ENCODE assay signal across 10 mouse cellular contexts in genomic region chr16:76341636-76342035, GRCm38 (mm10). TPM values are rescaled to one million over a fixed set of nuclear protein-coding genes. Genes with fewer than 3 reads are reported as not detected.
A peak's percentile ranks its signal among the peaks of the same experiment; 100 is the strongest.
DNase-seq lines count a peak whose midpoint lies in the region; ATAC-seq and TF ChIP-seq lines count a peak whose summit lies in the region.
"Had no signal": no experiment of that assay in that cellular context is flagged by ENCODE, and none has a peak within 500 bp of the region (broad histone marks: within the 10 kb centered on the region; RNA-seq: fewer than 3 reads in every experiment).

No protein-coding gene starts in this region.

- H3K27ac ChIP-seq in kidney, adult 2 months (ENCODE audit: insufficient read depth, low read depth, low read length) = no peak overlapping the region
- H3K27ac ChIP-seq in bone marrow macrophage, adult 2 months (ENCODE audit: insufficient read depth, low read depth, low read length) = peak overlapping the region; percentile 18; the same call in 1 of the 2 replicates
- H3K27ac ChIP-seq in intestine, embryonic 16.5 days (ENCODE audit: low read length) = no peak overlapping the region
- no peak overlapping the region for H3K27ac ChIP-seq in midbrain, embryonic 10.5 days (replicated peaks)
- H3K27ac ChIP-seq in forebrain, embryonic 15.5 days (replicated peaks) = no peak overlapping the region
- H3K27ac ChIP-seq: embryonic facial prominence, embryonic 12.5 days; limb, embryonic 13.5 days had no signal

- no peaks in the 10 kb centered on the region for H3K27me3 ChIP-seq in kidney, adult 2 months (replicated peaks; ENCODE audit: control insufficient read depth, insufficient read depth, low read length)
- H3K27me3 ChIP-seq in intestine, embryonic 16.5 days (replicated peaks; ENCODE audit: control insufficient read depth, insufficient read depth, low read length) = no peaks in the 10 kb centered on the region
- no peaks in the 10 kb centered on the region for H3K27me3 ChIP-seq in midbrain, embryonic 10.5 days (ENCODE audit: low read depth, poor library complexity, severe bottlenecking)
- H3K27me3 ChIP-seq in forebrain, embryonic 15.5 days = no peaks in the 10 kb centered on the region
- H3K27me3 ChIP-seq: embryonic facial prominence, embryonic 12.5 days; limb, embryonic 13.5 days had no signal

- peaks cover 11% of the 10 kb centered on the region for H3K9me3 ChIP-seq in intestine, embryonic 16.5 days (ENCODE audit: control insufficient read depth, low read length)
- peaks cover 23% of the 10 kb centered on the region for H3K9me3 ChIP-seq in midbrain, embryonic 10.5 days (replicated peaks)
- H3K9me3 ChIP-seq in forebrain, embryonic 15.5 days = no peaks in the 10 kb centered on the region

- DNase-seq in kidney, adult 2 months = peak; percentile 67
- no peak for DNase-seq in kidney, adult 18-20 months
- no peak for DNase-seq in midbrain, embryonic 10.5 days (ENCODE audit: low spot score)
- DNase-seq in Muller cell, postnatal 12 days (ENCODE audit: inconsistent ontology term) = no peak

- TF ChIP-seq CTCF in kidney, adult 2 months (conservative IDR thresholded peaks at IDR 0.05; ENCODE audit: insufficient read depth, insufficient read length, low read depth, low read length) = no peak
- no peak for TF ChIP-seq CTCF in bone marrow macrophage, adult 2 months (IDR thresholded peaks at IDR 0.05; ENCODE audit: low read depth, low read length)

- WGBS in kidney, adult 2 months = 41% methylated on average over 8 of the region's 8 CpGs
- 63% methylated on average over 8 of the region's 8 CpGs for WGBS in intestine, embryonic 16.5 days
- 91% methylated on average over 8 of the region's 8 CpGs for WGBS in midbrain, embryonic 10.5 days
- WGBS in forebrain, embryonic 15.5 days = 89% methylated on average over 8 of the region's 8 CpGs

- no peak overlapping the region for H3K4me2 ChIP-seq in intestine, embryonic 16.5 days (ENCODE audit: low read depth, low read length)
- H3K4me2 ChIP-seq in forebrain, embryonic 15.5 days (replicated peaks) = no peak overlapping the region
- H3K4me2 ChIP-seq: embryonic facial prominence, embryonic 12.5 days; limb, embryonic 13.5 days had no signal

- no peaks in the 10 kb centered on the region for H3K36me3 ChIP-seq in kidney, adult 2 months (ENCODE audit: control insufficient read depth, insufficient read depth, low read length)
- peaks cover 10% of the 10 kb centered on the region for H3K36me3 ChIP-seq in intestine, embryonic 16.5 days (ENCODE audit: control insufficient read depth, insufficient read depth, low read length)
- H3K36me3 ChIP-seq in midbrain, embryonic 10.5 days = peaks cover 81% of the 10 kb centered on the region
- no peaks in the 10 kb centered on the region for H3K36me3 ChIP-seq in forebrain, embryonic 15.5 days

- H3K9ac ChIP-seq in intestine, embryonic 16.5 days (ENCODE audit: low read depth, low read length) = no peak overlapping the region
- no peak overlapping the region for H3K9ac ChIP-seq in forebrain, embryonic 15.5 days (replicated peaks)
- H3K9ac ChIP-seq: embryonic facial prominence, embryonic 12.5 days; limb, embryonic 13.5 days had no signal

- no peak overlapping the region for H3K4me3 ChIP-seq in kidney, adult 2 months (ENCODE audit: insufficient read depth, low read depth, low read length)
- H3K4me3 ChIP-seq in bone marrow macrophage, adult 2 months (ENCODE audit: insufficient read depth, low read length) = no peak overlapping the region
- no peak overlapping the region for H3K4me3 ChIP-seq in intestine, embryonic 16.5 days (ENCODE audit: low read length)
- H3K4me3 ChIP-seq in midbrain, embryonic 10.5 days = no peak overlapping the region
- H3K4me3 ChIP-seq in forebrain, embryonic 15.5 days = no peak overlapping the region
- H3K4me3 ChIP-seq: embryonic facial prominence, embryonic 12.5 days; limb, embryonic 13.5 days had no signal

- no peak for TF ChIP-seq POLR2A in kidney, adult 2 months (IDR thresholded peaks at IDR 0.05; ENCODE audit: low read depth, low read length)
- no peak for TF ChIP-seq POLR2A in bone marrow macrophage, adult 2 months (IDR thresholded peaks at IDR 0.05; ENCODE audit: borderline replicate concordance, low read depth, low read length)

- peaks cover 20% of the 10 kb centered on the region for H3K4me1 ChIP-seq in kidney, adult 2 months (ENCODE audit: control insufficient read depth, insufficient read depth, low read length)
- H3K4me1 ChIP-seq in bone marrow macrophage, adult 2 months (ENCODE audit: control insufficient read depth, insufficient read depth, low read length) = peaks cover 15% of the 10 kb centered on the region
- H3K4me1 ChIP-seq in intestine, embryonic 16.5 days (ENCODE audit: control insufficient read depth, insufficient read depth, low read length) = peaks cover 18% of the 10 kb centered on the region
- H3K4me1 ChIP-seq in midbrain, embryonic 10.5 days = peaks cover 4% of the 10 kb centered on the region; the same call in 1 of the 2 replicates
- H3K4me1 ChIP-seq in forebrain, embryonic 15.5 days = no peaks in the 10 kb centered on the region
- H3K4me1 ChIP-seq: embryonic facial prominence, embryonic 12.5 days; limb, embryonic 13.5 days had no signal

- peak; percentile 78 for ATAC-seq in intestine, embryonic 16.5 days
- ATAC-seq in megakaryocyte-erythroid progenitor cell, adult 5-6 weeks (replicated peaks; ENCODE audit: low FRiP score, low TSS enrichment, poor library complexity, severe bottlenecking) = peak; percentile 87
- ATAC-seq in forebrain, embryonic 15.5 days (replicated peaks) = no peak

RNA-seq across cellular contexts. Expression of gene Nrip1, which starts 32.0 kb away (rescaled TPM):
- polyA plus RNA-seq in kidney, adult 2 months (2012; rRNA removed) = 7.1 and 8.3 TPM in 2 replicates
- polyA plus RNA-seq in bone marrow macrophage, adult 2 months (2012; ENCODE audit: insufficient read depth, insufficient read length, missing spikeins) = 9.2 and 9.6 TPM in 2 replicates
- polyA plus RNA-seq in intestine, embryonic 16.5 days (2015; fragmentation: Nextera tagmentation; extraction: Ambion mirVana) = 31.2 and 35.5 TPM in 2 replicates
- total RNA-seq in megakaryocyte-erythroid progenitor cell, adult 5-6 weeks (2014; fragmentation: Nextera tagmentation) = 53.0 and 55.6 TPM in 2 replicates
- total RNA-seq in megakaryocyte-erythroid progenitor cell, adult 5-6 weeks (2017) = 30.3 and 41.7 TPM in 2 replicates
- polyA plus RNA-seq in midbrain, embryonic 10.5 days (2016; fragmentation: Nextera tagmentation; extraction: Ambion mirVana) = 31.9 and 40.0 TPM in 2 replicates
- 35.7 and 41.4 TPM in 2 replicates for polyA plus RNA-seq in forebrain, embryonic 15.5 days (2015; fragmentation: Nextera tagmentation; extraction: Ambion mirVana)
